Mouse (Mus musculus): ENCODE results near the gene Zswim3.
A peak's percentile ranks its signal among the peaks of the same experiment; 100 is the strongest.
"Not testable (repeated sequence)": the region's sequence is repeated elsewhere in the genome, so short reads cannot be mapped to it uniquely, and the experiment has no call there.

Zswim3 gene

DNA sequence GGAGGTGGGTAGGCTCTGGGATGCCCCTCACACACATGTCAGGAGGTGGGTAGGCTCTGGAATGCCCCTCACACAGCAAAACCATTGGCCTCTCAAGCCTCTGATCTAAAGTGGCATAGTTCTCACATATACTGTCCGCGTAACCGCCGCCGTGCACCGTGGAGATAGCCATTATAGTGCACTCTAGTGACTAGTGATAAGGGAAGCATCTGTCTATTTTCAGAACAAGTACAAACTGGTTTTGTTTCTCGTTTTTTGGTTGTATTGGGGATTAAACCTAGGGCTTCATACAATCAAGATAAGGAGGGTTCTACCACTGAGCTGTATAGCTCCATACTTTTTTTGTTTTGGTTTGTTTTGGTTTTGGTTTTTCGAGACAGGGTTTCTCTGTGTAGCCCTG, 10.9 kb downstream of the Zswim3 start:
- DNase-seq: no peak

DNA sequence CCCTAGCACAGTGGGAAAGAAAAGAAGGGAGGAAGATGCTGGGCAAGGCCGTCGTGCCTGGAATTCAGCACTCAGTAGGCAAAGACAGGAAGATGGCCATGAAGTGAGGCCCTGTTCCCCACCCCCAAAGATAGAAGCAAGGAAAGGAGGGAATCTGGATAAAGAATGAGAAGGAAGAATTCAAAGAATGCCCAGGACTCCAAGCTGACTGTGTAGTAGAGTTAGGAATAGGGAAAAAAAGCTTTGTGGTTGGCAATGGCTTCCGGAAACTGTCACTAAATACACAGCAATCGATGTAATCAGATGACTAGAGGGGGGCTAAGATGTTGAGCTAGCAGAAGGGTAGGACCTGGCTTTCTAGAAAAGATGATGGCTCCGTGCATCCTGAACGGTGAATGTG, 12.3 kb downstream of the Zswim3 start:
- no peak for DNase-seq

DNA sequence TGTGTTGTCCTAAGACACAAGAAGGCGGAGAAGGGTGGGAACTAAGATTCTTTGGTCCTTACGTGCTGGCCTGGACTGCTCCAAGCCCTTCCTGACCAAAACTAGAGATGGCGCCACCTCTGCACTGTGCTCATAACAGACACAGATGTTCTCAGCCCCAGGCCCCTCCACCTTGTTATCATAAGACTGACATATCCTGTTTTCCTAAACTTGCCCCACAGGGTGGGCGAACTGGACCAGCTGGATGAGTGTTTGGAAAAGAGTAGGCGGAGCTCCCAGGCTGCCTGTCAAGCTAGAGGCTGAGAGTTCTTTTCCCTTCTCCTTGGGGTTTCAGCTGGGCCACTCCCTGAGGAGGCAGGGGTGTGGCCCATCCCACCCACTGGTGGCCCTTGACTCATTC, 12.8 kb downstream of the Zswim3 start:
- DNase-seq: no peak

DNA sequence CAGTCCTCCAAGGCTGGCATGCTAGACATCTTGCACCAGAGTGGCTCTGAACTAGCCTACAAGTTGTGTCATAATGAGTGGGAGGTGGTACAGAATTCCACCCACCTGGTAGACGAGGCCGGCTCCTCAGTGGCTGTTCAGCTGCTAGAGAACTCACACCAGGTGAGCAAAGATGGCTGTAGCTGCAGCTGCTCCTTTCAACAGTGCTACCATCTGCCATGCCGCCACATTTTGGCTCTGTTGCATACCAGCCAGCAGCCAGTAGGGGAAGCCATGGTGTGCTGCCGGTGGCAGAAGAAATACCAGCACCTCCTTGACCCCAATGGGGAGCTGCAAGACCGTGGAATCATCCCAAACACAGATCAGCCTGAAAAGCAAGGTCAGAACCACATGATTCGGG, 16.2 kb downstream of the Zswim3 start:
- no peak for DNase-seq

GRCm38 (mm10) chr2:164822636-164823165, 17.8 kb downstream of the Zswim3 start, which contains the start of gene Zswim1:
Gene Zswim1 (plus strand): TSS chr2:164822686.
- DNase-seq: peak; percentile 100

DNA sequence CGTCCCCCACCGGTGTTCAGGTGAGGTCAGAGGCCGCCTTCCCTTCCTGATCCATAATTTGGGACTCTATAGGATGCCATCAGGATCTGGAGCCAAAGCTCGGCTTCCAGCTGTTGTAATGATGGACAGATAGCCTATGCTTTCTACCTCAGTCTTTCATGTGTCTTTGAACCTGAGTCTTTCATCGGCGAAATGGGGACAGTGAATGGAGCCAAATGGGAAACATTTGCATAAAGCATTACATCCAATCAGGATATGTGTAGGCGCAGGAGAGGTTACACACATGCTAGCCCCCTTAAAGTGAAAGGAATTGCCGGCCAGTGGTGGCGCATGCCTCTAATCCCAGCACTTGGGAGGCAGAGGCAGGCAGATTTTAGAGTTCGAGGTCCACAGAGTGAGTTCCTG, 18.3 kb downstream of the Zswim3 start:
- DNase-seq: no peak

GRCm38 (mm10) chr2:164823969-164824368, 19.1 kb downstream of the Zswim3 start:
- no peak for DNase-seq

GRCm38 (mm10) chr2:164825521-164825920, 20.6 kb downstream of the Zswim3 start:
- no peak for DNase-seq

GRCm38 (mm10) chr2:164827146-164827850, 22.4 kb downstream of the Zswim3 start:
- DNase-seq: no peak

- DNase-seq: no peak
These were observed 23.5 kb downstream of the Zswim3 start, which contains the start of gene Spata25 for GRCm38 (mm10) chr2:164828437-164828836. Gene Spata25 (minus strand): TSS chr2:164828537.

DNA sequence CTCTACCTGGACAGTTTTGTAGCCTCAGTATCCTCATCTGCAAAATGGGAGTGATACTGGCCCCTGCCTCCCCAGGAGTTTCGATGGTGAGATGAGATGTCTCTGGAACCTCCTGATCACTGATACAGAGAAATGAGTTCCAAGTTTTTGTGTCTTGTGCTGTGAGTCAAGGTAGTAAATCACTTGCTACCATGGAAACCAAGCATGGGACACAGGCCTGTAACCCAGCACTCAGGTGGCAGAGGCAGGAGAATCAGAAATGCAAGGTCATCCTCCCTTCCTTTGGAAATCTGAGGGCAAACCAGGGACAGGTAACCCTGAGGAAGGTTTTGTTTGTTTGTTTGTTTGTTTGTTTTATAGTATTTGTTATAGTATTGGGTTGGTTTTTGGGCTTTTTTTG, 24.2 kb downstream of the Zswim3 start:
- DNase-seq: no peak

- DNase-seq: no peak
These were observed 26.1 kb downstream of the Zswim3 start for GRCm38 (mm10) chr2:164831029-164831428.

DNA sequence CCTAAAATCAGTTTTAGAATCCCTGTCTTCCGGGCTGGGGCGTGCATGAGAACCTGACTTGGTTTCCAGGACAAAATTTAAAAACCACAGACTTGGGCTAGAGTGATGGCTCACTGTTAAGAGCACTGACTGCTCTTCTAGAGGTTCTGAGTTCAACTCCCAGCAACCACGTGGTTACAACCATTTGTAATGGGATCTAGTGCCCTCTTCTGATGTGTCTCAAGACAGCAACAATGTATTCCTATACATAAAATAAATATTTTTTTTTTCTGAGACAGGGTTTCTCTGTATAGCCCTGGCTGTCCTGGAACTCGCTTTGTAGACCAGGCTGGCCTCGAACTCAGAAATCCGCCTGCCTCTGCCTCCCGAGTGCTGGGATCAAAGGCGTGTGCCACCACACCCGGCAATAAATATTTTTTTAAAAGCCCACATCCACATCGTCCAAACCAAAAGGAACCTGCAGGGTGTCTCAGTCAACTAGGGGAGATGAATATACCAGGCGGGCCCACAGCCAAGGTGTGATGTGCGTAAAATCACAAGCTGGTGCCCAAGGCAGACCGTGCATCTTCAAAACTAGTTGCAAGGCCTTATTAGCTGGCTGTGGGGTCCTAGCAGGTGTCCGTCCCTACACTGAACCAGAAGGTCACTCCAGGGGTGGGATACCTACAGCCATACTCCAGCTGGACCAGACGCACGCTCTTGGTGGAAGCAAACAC, 27.3 kb downstream of the Zswim3 start:
- peak; percentile 40 for DNase-seq

DNA sequence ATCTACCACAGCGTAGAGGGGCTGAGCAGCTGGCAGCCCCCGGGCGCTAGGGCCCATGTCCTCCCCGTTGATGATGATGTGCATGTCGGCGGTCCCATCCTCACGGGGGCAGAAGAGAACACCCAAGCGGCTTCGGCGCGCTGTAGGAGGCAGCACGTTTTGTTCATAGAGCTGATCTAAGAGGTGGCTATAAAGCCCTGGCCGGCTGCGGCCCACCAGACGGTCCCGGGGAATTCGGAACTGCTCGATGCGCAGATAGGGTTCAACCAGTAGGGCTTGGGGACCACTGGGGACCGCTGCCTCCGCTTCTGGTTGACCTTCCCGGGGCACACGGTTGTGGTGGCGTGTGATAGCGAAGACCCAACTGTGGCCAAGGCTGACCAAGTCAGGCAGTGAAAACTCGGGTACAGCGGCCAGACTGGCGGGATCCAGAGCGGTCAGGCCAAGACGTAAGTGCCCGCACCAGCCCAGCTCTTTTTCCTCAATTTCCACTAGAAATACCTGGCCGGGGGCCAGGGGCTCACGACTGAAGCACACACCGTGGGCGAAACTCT, 27.9 kb downstream of the Zswim3 start, which contains the start of gene Ctsa:
Gene Ctsa, plus strand, starts transcription at position 126 of the 554 bp plus-strand sequence.
- peak; percentile 71 for DNase-seq

DNA sequence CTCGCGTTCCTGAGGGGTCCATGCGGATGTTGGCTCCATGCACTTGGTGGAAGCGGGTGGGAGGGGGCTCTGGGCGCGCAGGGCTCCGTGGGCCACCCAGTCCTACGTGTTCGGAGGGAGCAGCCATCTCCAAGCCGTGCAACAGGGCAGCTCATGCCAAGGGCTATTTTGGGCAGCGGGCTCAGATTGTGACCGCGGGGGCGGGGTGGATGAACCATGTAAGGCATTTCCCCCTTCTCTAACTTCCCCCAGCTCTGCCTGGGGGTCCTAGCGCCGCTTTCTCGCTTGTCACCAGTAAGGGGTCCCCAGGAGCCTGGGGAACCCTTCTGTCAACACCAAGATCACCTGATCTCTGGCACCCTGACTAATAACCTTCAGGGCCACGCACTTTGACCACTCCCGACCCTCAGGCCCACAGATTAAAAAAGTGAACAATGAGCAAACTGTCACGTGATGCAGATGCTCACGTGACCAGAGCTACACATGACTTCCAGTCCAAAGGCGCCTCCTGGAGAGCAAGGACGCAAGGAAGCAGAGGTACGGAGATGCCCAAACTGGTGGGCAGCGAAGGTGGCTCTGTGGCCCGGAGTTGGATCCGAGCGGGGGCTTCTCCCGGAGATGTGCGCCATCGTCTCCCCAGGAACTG, 28.5 kb downstream of the Zswim3 start, which contains the start of gene Neurl2:
Gene Neurl2, minus strand, starts transcription at position 143 of the 646 bp plus-strand sequence.
- DNase-seq: peak; percentile 86

DNA sequence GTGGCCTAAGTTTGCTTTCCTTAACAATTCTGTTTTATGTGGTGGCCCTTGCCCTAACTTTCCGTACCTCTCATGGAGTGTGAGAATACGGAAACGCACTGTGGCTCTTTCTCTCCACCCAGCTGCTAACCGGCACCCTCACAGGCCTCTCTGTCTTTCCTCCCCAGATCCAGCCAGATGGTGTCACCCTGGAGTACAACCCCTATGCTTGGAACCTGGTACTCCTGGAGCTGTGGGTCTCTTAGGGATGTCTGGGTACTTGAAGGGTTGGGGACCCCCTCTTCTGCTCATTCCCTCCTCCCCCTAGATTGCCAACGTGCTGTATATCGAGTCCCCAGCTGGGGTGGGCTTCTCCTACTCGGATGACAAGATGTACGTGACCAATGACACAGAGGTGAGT, 29.6 kb downstream of the Zswim3 start:
- no peak for DNase-seq

DNA sequence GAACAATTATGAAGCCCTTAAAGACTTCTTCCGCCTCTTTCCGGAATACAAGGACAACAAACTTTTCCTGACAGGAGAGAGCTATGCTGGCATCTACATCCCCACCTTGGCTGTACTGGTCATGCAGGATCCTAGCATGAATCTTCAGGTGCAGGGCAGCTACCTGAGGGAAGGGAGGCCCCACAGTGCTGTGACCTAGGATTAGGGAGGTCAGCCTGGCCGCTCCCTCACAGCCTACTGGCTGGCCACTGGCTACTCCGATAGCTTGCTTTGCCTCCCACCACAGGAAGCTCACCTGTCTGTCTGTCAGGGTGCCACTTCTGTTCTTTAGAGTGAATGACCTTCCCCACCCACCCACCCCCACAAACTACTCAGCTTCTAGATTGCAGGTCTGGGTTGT, 30.3 kb downstream of the Zswim3 start:
- no peak for DNase-seq

GRCm38 (mm10) chr2:164845782-164846181, 40.9 kb downstream of the Zswim3 start:
- DNase-seq: no peak

GRCm38 (mm10) chr2:164850061-164850460, 45.2 kb downstream of the Zswim3 start:
- DNase-seq: no peak

DNA sequence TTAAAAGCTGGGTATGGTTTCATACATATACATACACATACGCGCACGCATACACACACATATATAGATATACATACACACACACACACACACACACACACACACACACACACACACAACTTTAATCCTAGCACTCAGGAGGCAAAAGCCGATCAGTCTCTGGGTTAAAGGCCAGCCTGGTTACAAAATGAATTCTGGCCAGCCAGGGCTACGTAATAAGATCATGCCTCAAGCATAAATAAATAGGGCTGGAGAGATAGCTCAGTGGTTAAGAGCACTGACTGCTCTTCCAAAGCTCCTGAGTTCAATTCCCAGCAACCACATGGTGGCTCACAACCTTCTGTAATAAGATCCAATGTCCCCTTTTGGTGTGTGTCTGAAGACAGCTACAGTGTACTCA, 50.7 kb downstream of the Zswim3 start:
- not testable (repeated sequence) for DNase-seq

DNA sequence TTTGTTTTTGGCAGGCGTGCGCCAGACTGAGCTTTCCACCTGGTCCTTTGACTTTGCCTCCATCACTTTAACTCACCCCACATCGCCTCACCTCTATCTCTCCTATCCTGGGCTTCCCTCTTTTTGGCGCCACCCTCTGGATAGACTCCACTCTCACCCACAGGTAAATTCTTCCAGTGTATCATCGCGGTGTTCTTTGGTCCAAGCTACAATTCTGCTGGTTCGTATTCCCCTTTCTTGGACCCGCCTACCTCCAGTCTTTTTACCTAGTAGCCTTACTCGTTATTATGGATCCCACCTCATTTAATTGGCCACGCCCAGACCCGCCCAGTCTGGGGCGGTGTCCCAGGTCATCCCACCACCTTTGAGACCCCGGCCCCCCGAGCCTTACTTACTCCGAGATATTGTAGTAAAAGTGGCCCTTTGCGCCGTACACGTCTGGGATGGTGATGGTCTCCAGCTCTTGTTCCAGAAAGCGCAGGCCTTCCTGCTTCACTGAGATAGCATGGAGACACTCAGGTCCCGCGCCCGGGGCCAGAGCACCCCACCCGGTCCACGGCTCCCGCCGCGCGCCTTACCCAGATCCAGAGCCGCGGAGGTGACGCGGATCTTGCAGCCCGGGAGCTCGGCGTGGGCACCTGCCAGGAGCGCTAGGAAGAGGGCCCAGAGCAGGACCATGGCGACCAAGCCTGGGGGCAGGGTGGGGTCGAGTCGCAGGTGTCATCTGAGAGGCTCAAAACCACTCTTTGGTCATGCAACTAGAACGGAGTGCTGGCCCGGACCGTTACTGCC, 51.6 kb downstream of the Zswim3 start:
- DNase-seq: no peak
